In the genomic region with DNA sequence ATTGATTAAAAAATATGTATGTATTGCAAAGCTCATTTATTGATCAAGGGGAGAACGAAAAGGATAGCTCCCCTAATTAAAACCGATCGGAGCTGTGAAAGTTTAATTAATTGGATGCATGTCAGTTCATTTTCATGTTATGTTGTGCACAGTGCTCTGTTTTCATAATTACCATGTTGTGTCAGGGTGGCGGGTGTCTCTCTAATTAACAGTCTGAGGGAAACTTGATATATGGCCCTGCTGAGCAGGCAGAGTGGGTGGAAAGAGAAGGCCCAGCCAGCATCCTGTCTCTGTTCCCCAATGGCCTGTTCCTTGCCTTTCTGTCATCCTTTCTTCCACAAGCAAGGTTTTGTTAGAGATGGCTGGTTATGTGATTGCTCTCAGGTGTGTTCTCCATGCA, we compare ENCODE assay signal across 18 mouse cellular contexts.
"Had no signal": no experiment of that assay in that cellular context is flagged by ENCODE, and none has a peak within 500 bp of the region (broad histone marks: within the 10 kb centered on the region; RNA-seq: fewer than 3 reads in every experiment).

No protein-coding gene starts in this region.

- H3K4me3 ChIP-seq: midbrain, embryonic 10.5 days; midbrain, embryonic 12.5 days; myocyte; neural tube, embryonic 13.5 days; neural tube, embryonic 15.5 days had no signal

- H3K4me2 ChIP-seq: lung, embryonic 14.5 days; midbrain, embryonic 12.5 days; neural tube, embryonic 13.5 days; neural tube, embryonic 15.5 days had no signal

- H3K36me3 ChIP-seq: midbrain, embryonic 10.5 days; midbrain, embryonic 12.5 days; neural tube, embryonic 13.5 days; neural tube, embryonic 15.5 days had no signal

- H3K27me3 ChIP-seq: neural tube, embryonic 13.5 days; neural tube, embryonic 15.5 days had no signal

- H3K9me3 ChIP-seq: midbrain, embryonic 10.5 days; midbrain, embryonic 12.5 days; neural tube, embryonic 13.5 days; neural tube, embryonic 15.5 days had no signal

- H3K9ac ChIP-seq: lung, embryonic 14.5 days; midbrain, embryonic 12.5 days; neural tube, embryonic 13.5 days; neural tube, embryonic 15.5 days had no signal

- ATAC-seq: midbrain, embryonic 16.5 days had no signal

- H3K27ac ChIP-seq: midbrain, embryonic 10.5 days; midbrain, embryonic 12.5 days; neural tube, embryonic 13.5 days; neural tube, embryonic 15.5 days had no signal

- DNase-seq: lung, adult 18-20 months; lung, embryonic 14.5 days; lung, postnatal 10 days; lung, postnatal 4 days; midbrain, embryonic 14.5 days; right cerebral cortex, adult 18-20 months; right cerebral cortex, postnatal 25 days; right cerebral cortex, postnatal 4 days; spleen, adult 18-20 months; thymus, adult 18-20 months; thymus, postnatal 14 days; thymus, postnatal 36 days had no signal
